Mouse (Mus musculus): ENCODE results near the gene Myocos.

Myocos gene

GRCm38 (mm10) chr1:162611191-162611590 lies 46.8 kb downstream of the Myocos start:
- no peak for DNase-seq

GRCm38 (mm10) chr1:162609633-162610250 lies 48.3 kb downstream of the Myocos start:
- DNase-seq, result no peak

GRCm38 (mm10) chr1:162608127-162608526 lies 49.9 kb downstream of the Myocos start:
- DNase-seq, result no peak

- peak; percentile 11 to 30 for DNase-seq
These were observed 56.7 kb downstream of the Myocos start for GRCm38 (mm10) chr1:162601288-162601687.

- DNase-seq, result no peak
These were observed 58.4 kb downstream of the Myocos start for GRCm38 (mm10) chr1:162599617-162600016.

- DNase-seq, result no peak
These were observed 60.5 kb downstream of the Myocos start for GRCm38 (mm10) chr1:162597379-162598102.
